Mouse (Mus musculus) hindbrain, embryonic 14.5 days (tissue): ENCODE measurements around the gene Dpf3. TPM values are rescaled to one million over a fixed set of nuclear protein-coding genes. Genes with fewer than 3 reads are reported as not detected.
A peak's percentile ranks its signal among the peaks of the same experiment; 100 is the strongest.

ENCODE experiments used
- ATAC-seq: fragments of 200-750 bp; cut with Nextera tagmentation; 2 replicates; pipeline ENCODE4 v1.8.0; 2017; ENCODE audit warnings: moderate number of reproducible peaks, mild to moderate bottlenecking, moderate TSS enrichment, moderate library complexity; ENCODE audit not compliant: low FRiP score
- DNase-seq: peaks from one replicate; pipeline ENCODE4 v3.0.0-alpha.2; 2015; ENCODE audit warnings: low spot score
- H3K27ac ChIP-seq: fragments of 300-500 bp; sonication (generic); 2 replicates; pipeline ENCODE4 v1.5.1; 2014; ENCODE audit warnings: mild to moderate bottlenecking, moderate library complexity
- H3K27me3 ChIP-seq: fragments of 300-500 bp; sonication (generic); 2 replicates; pipeline ENCODE4 v1.6.1; 2014; ENCODE audit warnings: mild to moderate bottlenecking, low read length, mixed read lengths; ENCODE audit not compliant: control insufficient read depth, insufficient read depth
- H3K36me3 ChIP-seq: fragments of 300-500 bp; sonication (generic); replicated peaks from 2 replicates; pipeline ENCODE4 v1.6.1; 2014; ENCODE audit not compliant: control insufficient read depth, insufficient read depth
- H3K4me1 ChIP-seq: fragments of 300-500 bp; sonication (generic); replicated peaks from 2 replicates; pipeline ENCODE4 v1.6.1; 2014; ENCODE audit warnings: antibody characterized with exemption, low read length, mixed read lengths; ENCODE audit not compliant: control insufficient read depth, insufficient read depth
- H3K4me2 ChIP-seq: fragments of 300-500 bp; sonication (generic); replicated peaks from 2 replicates; pipeline ENCODE4 v1.6.1; 2014; ENCODE audit warnings: mild to moderate bottlenecking, moderate library complexity
- H3K4me3 ChIP-seq: fragments of 300-500 bp; sonication (generic); replicated peaks from 2 replicates; pipeline ENCODE4 v1.5.1; 2014; ENCODE audit warnings: mild to moderate bottlenecking, low read length
- H3K9ac ChIP-seq: fragments of 300-500 bp; sonication (generic); 2 replicates; pipeline ENCODE4 v1.6.1; 2014
- H3K9me3 ChIP-seq: fragments of 300-500 bp; sonication (generic); 2 replicates; pipeline ENCODE4 v1.6.1; 2016; ENCODE audit warnings: low read length; ENCODE audit not compliant: control insufficient read depth
- WGBS: fragments of 180-500 bp; shearing (Covaris S2); extraction: QIAGEN DNeasy Blood & Tissue Kit; methylation state at CpG from one replicate; pipeline ENCODE4 v1.1.7; 2014; 5-methylcytosine and 5-hydroxymethylcytosine counted together
- polyA plus RNA-seq: library from polyadenylated mRNA; unstranded; fragments of >200 nt; fragmentation: Nextera tagmentation; extraction: Ambion mirVana; gene quantifications from 2 replicates; pipeline ENCODE4 v1.2.1, GENCODE M21; 2014

The Dpf3 gene
- polyA plus RNA-seq, 1 experiment from 2014 or later, result 23.9 TPM

- Histone ChIP-seq H3K27me3 (no peaks in the 10 kb centered on the region), H3K27ac (no peak overlapping the region), H3K4me2 (no peak overlapping the region), H3K9me3 (no peaks in the 10 kb centered on the region), H3K36me3 (no peaks in the 10 kb centered on the region), H3K4me3 (no peak overlapping the region), H3K4me1 (no peaks in the 10 kb centered on the region; the same call in 1 of the 2 replicates), H3K9ac (no peak overlapping the region)
- no peak for DNase-seq
- WGBS, result 71% methylated on average over 4 of the region's 4 CpGs
- ATAC-seq, result no peak
These were observed 72.3 kb downstream of the Dpf3 start for GRCm38 (mm10) chr12:83415207-83415606.

- no peaks in the 10 kb centered on the region for H3K9me3 ChIP-seq
- ATAC-seq, result no peak
- H3K4me2 ChIP-seq, result no peak overlapping the region
- no peak overlapping the region for H3K9ac ChIP-seq
- no peak overlapping the region for H3K27ac ChIP-seq
- H3K27me3 ChIP-seq, result no peaks in the 10 kb centered on the region
- no peaks in the 10 kb centered on the region for H3K36me3 ChIP-seq
- H3K4me3 ChIP-seq, result no peak overlapping the region
- H3K4me1 ChIP-seq, result no peaks in the 10 kb centered on the region; the same call in 1 of the 2 replicates
- DNase-seq, result no peak
- WGBS, result 86% methylated on average over 5 of the region's 5 CpGs
These were observed 73.8 kb downstream of the Dpf3 start for GRCm38 (mm10) chr12:83413684-83414083.

GRCm38 (mm10) chr12:83411721-83412521, 75.6 kb downstream of the Dpf3 start:
- no peak overlapping the region for H3K4me2 ChIP-seq
- 49% methylated on average over 17 of the region's 17 CpGs for WGBS
- no peak for ATAC-seq

GRCm38 (mm10) chr12:83411032-83411431, 76.5 kb downstream of the Dpf3 start:
- Histone ChIP-seq H3K36me3 (no peaks in the 10 kb centered on the region), H3K9me3 (no peaks in the 10 kb centered on the region), H3K27ac (no peak overlapping the region), H3K9ac (no peak overlapping the region), H3K4me2 (no peak overlapping the region), H3K27me3 (no peaks in the 10 kb centered on the region), H3K4me3 (no peak overlapping the region), H3K4me1 (no peaks in the 10 kb centered on the region; the same call in 1 of the 2 replicates)
- DNase-seq (no peak), ATAC-seq (no peak)
- WGBS, result 67% methylated on average over 5 of the region's 5 CpGs

More at GRCm38 (mm10) chr12:83411721-83412521, 75.6 kb downstream of the Dpf3 start:
- H3K9me3 ChIP-seq, result no peaks in the 10 kb centered on the region
- H3K4me1 ChIP-seq, result no peaks in the 10 kb centered on the region; the same call in 1 of the 2 replicates
- H3K4me3 ChIP-seq, result no peak overlapping the region
- no peak overlapping the region for H3K9ac ChIP-seq
- DNase-seq, result no peak
- H3K27me3 ChIP-seq, result no peaks in the 10 kb centered on the region
- no peaks in the 10 kb centered on the region for H3K36me3 ChIP-seq
- H3K27ac ChIP-seq, result 0 out of 2 replicates have a peak overlapping the region, but pooled peaks have one; percentile 4

GRCm38 (mm10) chr12:83405374-83406125, 82.0 kb downstream of the Dpf3 start:
- ATAC-seq, result no peak
- H3K9me3 ChIP-seq, result no peaks in the 10 kb centered on the region
- no peak overlapping the region for H3K4me3 ChIP-seq
- no peaks in the 10 kb centered on the region for H3K36me3 ChIP-seq
- H3K4me2 ChIP-seq, result no peak overlapping the region
- no peak for DNase-seq
- no peaks in the 10 kb centered on the region for H3K4me1 ChIP-seq
- no peak overlapping the region for H3K27ac ChIP-seq
- WGBS, result 90% methylated on average over 12 of the region's 12 CpGs
- H3K9ac ChIP-seq, result no peak overlapping the region
- no peaks in the 10 kb centered on the region for H3K27me3 ChIP-seq

- WGBS, result 80% methylated on average over 5 of the region's 5 CpGs
- Histone ChIP-seq H3K4me1 (no peaks in the 10 kb centered on the region), H3K4me2 (no peak overlapping the region), H3K9ac (no peak overlapping the region), H3K4me3 (no peak overlapping the region), H3K9me3 (no peaks in the 10 kb centered on the region), H3K27ac (no peak overlapping the region), H3K27me3 (no peaks in the 10 kb centered on the region), H3K36me3 (no peaks in the 10 kb centered on the region)
- DNase-seq (no peak), ATAC-seq (no peak)
These were observed 85.2 kb downstream of the Dpf3 start for GRCm38 (mm10) chr12:83402270-83402669.

GRCm38 (mm10) chr12:83392011-83392410, 95.5 kb downstream of the Dpf3 start:
- DNase-seq, result no peak
- Histone ChIP-seq H3K4me2 (no peak overlapping the region), H3K27ac (no peak overlapping the region), H3K4me3 (no peak overlapping the region), H3K36me3 (no peaks in the 10 kb centered on the region), H3K9ac (no peak overlapping the region), H3K9me3 (no peaks in the 10 kb centered on the region), H3K27me3 (no peaks in the 10 kb centered on the region), H3K4me1 (0 out of 2 replicates have a peak, but pooled peaks cover 3% of the 10 kb centered on the region)
- ATAC-seq, result no peak
- WGBS, result 77% methylated on average over 16 of the region's 16 CpGs

GRCm38 (mm10) chr12:83387554-83387953, 100.0 kb downstream of the Dpf3 start:
- H3K4me2 ChIP-seq, result no peak overlapping the region
- no peak overlapping the region for H3K4me3 ChIP-seq
- ATAC-seq (no peak), DNase-seq (no peak)
- H3K36me3 ChIP-seq, result no peaks in the 10 kb centered on the region
- no peaks in the 10 kb centered on the region for H3K9me3 ChIP-seq
- 38% methylated on average over 3 of the region's 3 CpGs for WGBS
- H3K9ac ChIP-seq, result no peak overlapping the region
- 0 out of 2 replicates have a peak, but pooled peaks cover 3% of the 10 kb centered on the region for H3K4me1 ChIP-seq
- no peak overlapping the region; the same call in 1 of the 2 replicates for H3K27ac ChIP-seq
- no peaks in the 10 kb centered on the region for H3K27me3 ChIP-seq

- Histone ChIP-seq H3K9ac (no peak overlapping the region), H3K4me1 (no peaks in the 10 kb centered on the region), H3K36me3 (no peaks in the 10 kb centered on the region), H3K4me2 (no peak overlapping the region), H3K27ac (no peak overlapping the region), H3K4me3 (no peak overlapping the region), H3K27me3 (no peaks in the 10 kb centered on the region), H3K9me3 (no peaks in the 10 kb centered on the region)
- 91% methylated on average over 6 of the region's 7 CpGs for WGBS
- ATAC-seq (no peak), DNase-seq (no peak)
These were observed 106.4 kb downstream of the Dpf3 start for GRCm38 (mm10) chr12:83381072-83381471.
